Mouse (Mus musculus) E14TG2a.4 (cell line): ENCODE data around the gene Izumo1.

Experiments
- CTCF ChIP-seq: conservative IDR thresholded peaks from 2 replicates; pipeline ENCODE4 v1.5.1; 2014; ENCODE audit warnings: low read length
- NANOG ChIP-seq: IDR thresholded peaks from 2 replicates; pipeline ENCODE4 v1.6.1; 2014; ENCODE audit warnings: borderline replicate concordance, low read length, mixed read lengths

DNA sequence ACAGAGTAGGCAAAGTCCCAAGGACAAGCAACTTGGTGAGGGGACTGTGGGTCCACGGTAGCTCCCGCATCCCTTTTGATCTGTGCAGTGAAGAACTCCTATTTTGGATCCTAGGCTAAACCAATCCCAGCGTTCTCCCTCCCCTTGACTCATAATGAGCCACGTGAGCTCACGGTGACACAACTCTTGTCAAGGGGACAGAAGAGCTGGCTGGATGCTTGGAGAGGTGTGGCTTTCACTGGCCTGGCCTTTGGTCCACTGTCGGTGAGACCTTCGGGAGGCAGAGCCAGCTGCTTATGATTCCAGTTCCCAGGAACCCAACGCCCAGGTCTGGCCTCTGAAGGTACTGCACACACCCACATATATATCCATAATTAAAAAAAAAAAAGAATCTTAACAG is 27.7 kb downstream of the Izumo1 start:
- TF ChIP-seq CTCF (no peak), NANOG (no peak)
